7 mouse cellular contexts compared by ENCODE assay signal in the genomic region with DNA sequence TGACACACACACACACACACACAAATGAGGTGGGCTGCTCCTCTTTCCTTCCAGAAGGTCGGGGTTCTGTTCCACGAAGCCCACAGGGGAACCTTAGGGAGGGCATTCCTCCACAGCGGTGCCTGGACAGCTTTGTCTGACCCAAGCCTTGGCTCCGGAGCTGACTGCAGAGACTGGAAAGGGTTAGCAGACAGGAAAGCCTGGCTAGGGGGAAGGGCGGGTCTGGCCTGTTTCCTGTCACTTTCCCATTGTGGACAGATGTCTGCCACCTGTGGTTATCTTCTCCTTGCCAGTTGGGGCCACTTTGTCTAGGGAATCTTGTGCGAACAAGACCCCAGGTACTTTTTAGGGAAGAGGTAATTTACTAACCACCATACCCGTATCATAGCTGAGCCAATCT. TPM values are rescaled to one million over a fixed set of nuclear protein-coding genes. Genes with fewer than 3 reads are reported as not detected.
DNase-seq lines count a peak whose midpoint lies in the region; ATAC-seq and TF ChIP-seq lines count a peak whose summit lies in the region.

No protein-coding gene starts in this region.

- in situ Hi-C loops in ES-E14 (cut with MboI; ENCODE audit: low sequenced_read_pairs in 2 of 2, unreplicated experiment in 2 of 2): no loop called here

- no peak for DNase-seq in ES-E14 (ENCODE audit: low read depth, low spot score)
- DNase-seq in embryonic facial prominence, embryonic 14.5 days (ENCODE audit: low spot score): no peak
- no peak for DNase-seq in hindbrain, embryonic 14.5 days (ENCODE audit: low spot score)
- no peak for DNase-seq in thymus, postnatal 36 days
- no peak for DNase-seq in layer of hippocampus, adult 18-20 months (ENCODE audit: low spot score in 2 of 2)

- peak overlapping the region; percentile 44 to 66 for H3K4me3 ChIP-seq in ES-E14 (ENCODE audit: insufficient read depth in 1 of 2, low read depth in 1 of 2, low read length in 2 of 2, poor library complexity in 1 of 2, severe bottlenecking in 1 of 2)
- H3K4me3 ChIP-seq in embryonic facial prominence, embryonic 14.5 days (ENCODE audit: low read depth, low read length): peak overlapping the region; percentile 27
- H3K4me3 ChIP-seq in hindbrain, embryonic 14.5 days (replicated peaks; ENCODE audit: low read length): peak overlapping the region; percentile 3
- peak overlapping the region; percentile 41 for H3K4me3 ChIP-seq in liver, embryonic 12.5 days
- H3K4me3 ChIP-seq in neural tube, embryonic 14.5 days (ENCODE audit: low read depth, low read length): peak overlapping the region; percentile 4; the same call in 1 of the 2 replicates

- WGBS in embryonic facial prominence, embryonic 14.5 days: 8% methylated on average over 5 of the region's 7 CpGs
- WGBS in hindbrain, embryonic 14.5 days: 15% methylated on average over 7 of the region's 7 CpGs
- 3% methylated on average over 7 of the region's 7 CpGs for WGBS in liver, embryonic 12.5 days (ENCODE audit: insufficient replicate concordance)
- 12% methylated on average over 7 of the region's 7 CpGs for WGBS in neural tube, embryonic 14.5 days

- ATAC-seq in embryonic facial prominence, embryonic 14.5 days (ENCODE audit: low read depth): 0 out of 2 replicates have a peak, but pooled peaks have one; percentile 21
- no peak for ATAC-seq in hindbrain, embryonic 14.5 days (ENCODE audit: low FRiP score)
- no peak for ATAC-seq in liver, embryonic 12.5 days
- no peak for ATAC-seq in neural tube, embryonic 14.5 days (ENCODE audit: low read depth)

- H3K4me2 ChIP-seq in embryonic facial prominence, embryonic 14.5 days (ENCODE audit: low read depth, low read length): peak overlapping the region; percentile 44
- H3K4me2 ChIP-seq in hindbrain, embryonic 14.5 days (replicated peaks): 0 out of 2 replicates have a peak overlapping the region, but pooled peaks have one; percentile 7
- H3K4me2 ChIP-seq in liver, embryonic 12.5 days: peak overlapping the region; percentile 53
- peak overlapping the region; percentile 18; the same call in 1 of the 2 replicates for H3K4me2 ChIP-seq in neural tube, embryonic 14.5 days (ENCODE audit: low read depth, low read length)

- H3K9me3 ChIP-seq in ES-E14 (ENCODE audit: control insufficient read depth, insufficient read depth, low read depth, low read length): no peaks in the 10 kb centered on the region
- H3K9me3 ChIP-seq in embryonic facial prominence, embryonic 14.5 days (ENCODE audit: control insufficient read depth, low read length): no peaks in the 10 kb centered on the region
- H3K9me3 ChIP-seq in hindbrain, embryonic 14.5 days (ENCODE audit: control insufficient read depth, low read length): no peaks in the 10 kb centered on the region
- H3K9me3 ChIP-seq in liver, embryonic 12.5 days (replicated peaks): 0 out of 2 replicates have a peak, but pooled peaks cover 3% of the 10 kb centered on the region
- H3K9me3 ChIP-seq in neural tube, embryonic 14.5 days (ENCODE audit: control insufficient read depth, low read length): no peaks in the 10 kb centered on the region

- peak overlapping the region; percentile 49; the same call in 1 of the 2 replicates for H3K9ac ChIP-seq in ES-E14 (ENCODE audit: insufficient read depth, low read depth, low read length, poor library complexity, severe bottlenecking)
- no peak overlapping the region for H3K9ac ChIP-seq in embryonic facial prominence, embryonic 14.5 days (ENCODE audit: low read depth, low read length)
- no peak overlapping the region for H3K9ac ChIP-seq in hindbrain, embryonic 14.5 days
- no peak overlapping the region for H3K9ac ChIP-seq in liver, embryonic 12.5 days
- H3K9ac ChIP-seq in neural tube, embryonic 14.5 days (replicated peaks; ENCODE audit: low read depth, low read length): no peak overlapping the region

- H3K4me1 ChIP-seq in ES-E14 (ENCODE audit: control insufficient read depth in 2 of 2, insufficient read depth in 2 of 2, low read length in 2 of 2, poor library complexity in 1 of 2): peaks cover 3% of the 10 kb centered on the region in 2 experiments; a peak in 1 of 4 replicates
- H3K4me1 ChIP-seq in embryonic facial prominence, embryonic 14.5 days (ENCODE audit: control insufficient read depth, insufficient read depth, low read length): peaks cover 5% of the 10 kb centered on the region; the same call in 1 of the 2 replicates
- 0 out of 2 replicates have a peak, but pooled peaks cover 4% of the 10 kb centered on the region for H3K4me1 ChIP-seq in hindbrain, embryonic 14.5 days (replicated peaks; ENCODE audit: control insufficient read depth, insufficient read depth, low read length)
- H3K4me1 ChIP-seq in liver, embryonic 12.5 days: 0 out of 2 replicates have a peak, but pooled peaks cover 14% of the 10 kb centered on the region
- no peaks in the 10 kb centered on the region for H3K4me1 ChIP-seq in neural tube, embryonic 14.5 days (ENCODE audit: control insufficient read depth, insufficient read depth, low read length)

- H3K36me3 ChIP-seq in ES-E14 (ENCODE audit: control insufficient read depth, insufficient read depth, low read length, poor library complexity, severe bottlenecking): no peaks in the 10 kb centered on the region
- no peaks in the 10 kb centered on the region for H3K36me3 ChIP-seq in embryonic facial prominence, embryonic 14.5 days (ENCODE audit: control insufficient read depth, insufficient read depth, low read length)
- no peaks in the 10 kb centered on the region for H3K36me3 ChIP-seq in hindbrain, embryonic 14.5 days (replicated peaks; ENCODE audit: control insufficient read depth, insufficient read depth)
- no peaks in the 10 kb centered on the region for H3K36me3 ChIP-seq in liver, embryonic 12.5 days
- no peaks in the 10 kb centered on the region for H3K36me3 ChIP-seq in neural tube, embryonic 14.5 days (ENCODE audit: control insufficient read depth, insufficient read depth, low read length)

- peaks cover 6% of the 10 kb centered on the region; the same call in 1 of the 2 replicates for H3K27me3 ChIP-seq in embryonic facial prominence, embryonic 14.5 days (replicated peaks; ENCODE audit: control insufficient read depth, insufficient read depth, low read length)
- no peaks in the 10 kb centered on the region for H3K27me3 ChIP-seq in hindbrain, embryonic 14.5 days (ENCODE audit: control insufficient read depth, insufficient read depth, low read length)
- peaks cover 45% of the 10 kb centered on the region for H3K27me3 ChIP-seq in liver, embryonic 12.5 days (replicated peaks)
- 0 out of 2 replicates have a peak, but pooled peaks cover 2% of the 10 kb centered on the region for H3K27me3 ChIP-seq in neural tube, embryonic 14.5 days (ENCODE audit: control insufficient read depth, insufficient read depth, low read length)

- 0 out of 2 replicates have a peak overlapping the region, but pooled peaks have one; percentile 7 for H3K27ac ChIP-seq in ES-E14 (ENCODE audit: insufficient read depth, low read depth, low read length, poor library complexity, severe bottlenecking)
- H3K27ac ChIP-seq in embryonic facial prominence, embryonic 14.5 days (replicated peaks; ENCODE audit: low read depth, low read length): no peak overlapping the region
- no peak overlapping the region for H3K27ac ChIP-seq in hindbrain, embryonic 14.5 days
- H3K27ac ChIP-seq in liver, embryonic 12.5 days: no peak overlapping the region
- no peak overlapping the region for H3K27ac ChIP-seq in neural tube, embryonic 14.5 days (ENCODE audit: low read depth, low read length)

TF ChIP-seq in ES-E14, 5 proteins besides CTCF, POLR2A, EP300 and RAD21:
- no peak for TF ChIP-seq MAFK (IDR thresholded peaks at IDR 0.05; ENCODE audit: insufficient read depth, low read depth, low read length)
- TF ChIP-seq CHD2 (IDR thresholded peaks at IDR 0.05; ENCODE audit: low read depth, low read length): no peak
- TF ChIP-seq HCFC1 (IDR thresholded peaks at IDR 0.05; ENCODE audit: borderline replicate concordance, insufficient read depth, low read length): no peak
- no peak for TF ChIP-seq ZNF384 (IDR thresholded peaks at IDR 0.05; ENCODE audit: low read depth, low read length)
- TF ChIP-seq ZC3H11A (IDR thresholded peaks at IDR 0.05; ENCODE audit: borderline replicate concordance, low read depth, low read length): no peak

RNA-seq across cellular contexts. Expression of a gene that starts 0.5 kb away (rescaled TPM):
- 5.7 and 8.8 TPM in 2 replicates for total RNA-seq in ES-E14 (2012; rRNA removed)
- polyA plus RNA-seq in embryonic facial prominence, embryonic 14.5 days (2014; fragmentation: Nextera tagmentation; extraction: Ambion mirVana): 4.2 and 6.4 TPM in 2 replicates
- 6.3 and 8.3 TPM in 2 replicates for polyA plus RNA-seq in hindbrain, embryonic 14.5 days (2014; fragmentation: Nextera tagmentation; extraction: Ambion mirVana)
- polyA plus RNA-seq in liver, embryonic 12.5 days (2016; fragmentation: Nextera tagmentation; extraction: Ambion mirVana): 3.2 and 3.9 TPM in 2 replicates
- 5.5 and 10.6 TPM in 2 replicates for polyA plus RNA-seq in neural tube, embryonic 14.5 days (2014; fragmentation: Nextera tagmentation; extraction: Ambion mirVana)
- total RNA-seq in layer of hippocampus, adult 18-20 months (2021): under 1 TPM; 0.10 to 0.28 TPM

RNA-seq across cellular contexts. Expression of a gene that starts 21.2 kb away (rescaled TPM):
- total RNA-seq in ES-E14 (2012; rRNA removed): 26.0 and 31.5 TPM in 2 replicates
- 48.7 and 53.2 TPM in 2 replicates for polyA plus RNA-seq in embryonic facial prominence, embryonic 14.5 days (2014; fragmentation: Nextera tagmentation; extraction: Ambion mirVana)
- 83.1 and 89.0 TPM in 2 replicates for polyA plus RNA-seq in hindbrain, embryonic 14.5 days (2014; fragmentation: Nextera tagmentation; extraction: Ambion mirVana)
- polyA plus RNA-seq in liver, embryonic 12.5 days (2016; fragmentation: Nextera tagmentation; extraction: Ambion mirVana): 33.2 and 34.4 TPM in 2 replicates
- polyA plus RNA-seq in neural tube, embryonic 14.5 days (2014; fragmentation: Nextera tagmentation; extraction: Ambion mirVana): 79.5 and 98.9 TPM in 2 replicates
- 10 to 100 TPM; 57.0 to 59.2 TPM for total RNA-seq in layer of hippocampus, adult 18-20 months (2021)

RNA-seq across cellular contexts. Expression of a gene that starts 34.6 kb away (rescaled TPM):
- total RNA-seq in ES-E14 (2012; rRNA removed): not detected in 2 replicates
- not detected in 2 replicates for polyA plus RNA-seq in embryonic facial prominence, embryonic 14.5 days (2014; fragmentation: Nextera tagmentation; extraction: Ambion mirVana)
- polyA plus RNA-seq in hindbrain, embryonic 14.5 days (2014; fragmentation: Nextera tagmentation; extraction: Ambion mirVana): not detected in 2 replicates
- not detected in 2 replicates for polyA plus RNA-seq in liver, embryonic 12.5 days (2016; fragmentation: Nextera tagmentation; extraction: Ambion mirVana)
- polyA plus RNA-seq in neural tube, embryonic 14.5 days (2014; fragmentation: Nextera tagmentation; extraction: Ambion mirVana): not detected in 2 replicates
- not detected for total RNA-seq in layer of hippocampus, adult 18-20 months (2021)

Comparison
In these comparisons a context has a peak if more than half of its experiments do, and no peak if none do; other contexts are left out.
1. H3K4me3 ChIP-seq: peak in every context shown above with its lines; median percentile 55 in ES-E14; 41 in liver, embryonic 12.5 days; 27 in embryonic facial prominence, embryonic 14.5 days; 4 in neural tube, embryonic 14.5 days; 3 in hindbrain, embryonic 14.5 days.